Mouse (Mus musculus) forebrain, embryonic 11.5 days (tissue): Measurements from ENCODE around the gene Fam102a. TPM values are rescaled to one million over a fixed set of nuclear protein-coding genes. Genes with fewer than 3 reads are reported as not detected.

ENCODE experiments used
- ATAC-seq: fragments of 200-750 bp; cut with Nextera tagmentation; replicated peaks from 2 replicates; pipeline ENCODE4 v1.8.0; 2017; ENCODE audit warnings: moderate TSS enrichment; ENCODE audit not compliant: low FRiP score
- DNase-seq: peaks from one replicate; pipeline ENCODE4 v3.0.0-alpha.2; 2017; ENCODE audit warnings: low spot score
- H3K27ac ChIP-seq: fragments of 300-500 bp; sonication (generic); 2 replicates; pipeline ENCODE4 v1.5.1; 2014; ENCODE audit warnings: low read depth, low read length
- H3K27me3 ChIP-seq: fragments of 300-500 bp; sonication (generic); 2 replicates; pipeline ENCODE4 v1.6.1; 2014; ENCODE audit warnings: mild to moderate bottlenecking, low read length, mixed read lengths; ENCODE audit not compliant: control insufficient read depth, insufficient read depth
- H3K36me3 ChIP-seq: fragments of 300-500 bp; sonication (generic); 2 replicates; pipeline ENCODE4 v1.6.1; 2014; ENCODE audit warnings: mild to moderate bottlenecking, low read length, moderate library complexity, mixed read lengths; ENCODE audit not compliant: control insufficient read depth, insufficient read depth
- H3K4me1 ChIP-seq: fragments of 300-500 bp; sonication (generic); replicated peaks from 2 replicates; pipeline ENCODE4 v1.6.1; 2014; ENCODE audit warnings: low read length, mixed read lengths; ENCODE audit not compliant: control insufficient read depth, insufficient read depth
- H3K4me2 ChIP-seq: fragments of 300-500 bp; sonication (generic); 2 replicates; pipeline ENCODE4 v1.6.1; 2014; ENCODE audit warnings: low read depth, mild to moderate bottlenecking, low read length, moderate library complexity, mixed read lengths; ENCODE audit not compliant: severe bottlenecking
- H3K4me3 ChIP-seq: fragments of 300-500 bp; sonication (generic); 2 replicates; pipeline ENCODE4 v1.5.1; 2014; ENCODE audit warnings: low read depth, low read length
- H3K9ac ChIP-seq: fragments of 300-500 bp; sonication (generic); 2 replicates; pipeline ENCODE4 v1.6.1; 2014; ENCODE audit warnings: low read length
- H3K9me3 ChIP-seq: fragments of 300-500 bp; sonication (generic); 2 replicates; pipeline ENCODE4 v1.6.1; 2016; ENCODE audit warnings: low read length, mixed read lengths; ENCODE audit not compliant: control insufficient read depth
- WGBS: fragments of 180-500 bp; shearing (Covaris S2); extraction: QIAGEN DNeasy Blood & Tissue Kit; methylation state at CpG from one replicate; pipeline ENCODE4 v1.1.7; 2014; 5-methylcytosine and 5-hydroxymethylcytosine counted together
- polyA plus RNA-seq: library from polyadenylated mRNA; unstranded; fragments of >200 nt; fragmentation: Nextera tagmentation; extraction: Ambion mirVana; gene quantifications from 2 replicates; pipeline ENCODE4 v1.2.1, GENCODE M21; 2014

Gene Fam102a
- polyA plus RNA-seq, 1 experiment from 2014 or later, result 10.6 TPM

DNA sequence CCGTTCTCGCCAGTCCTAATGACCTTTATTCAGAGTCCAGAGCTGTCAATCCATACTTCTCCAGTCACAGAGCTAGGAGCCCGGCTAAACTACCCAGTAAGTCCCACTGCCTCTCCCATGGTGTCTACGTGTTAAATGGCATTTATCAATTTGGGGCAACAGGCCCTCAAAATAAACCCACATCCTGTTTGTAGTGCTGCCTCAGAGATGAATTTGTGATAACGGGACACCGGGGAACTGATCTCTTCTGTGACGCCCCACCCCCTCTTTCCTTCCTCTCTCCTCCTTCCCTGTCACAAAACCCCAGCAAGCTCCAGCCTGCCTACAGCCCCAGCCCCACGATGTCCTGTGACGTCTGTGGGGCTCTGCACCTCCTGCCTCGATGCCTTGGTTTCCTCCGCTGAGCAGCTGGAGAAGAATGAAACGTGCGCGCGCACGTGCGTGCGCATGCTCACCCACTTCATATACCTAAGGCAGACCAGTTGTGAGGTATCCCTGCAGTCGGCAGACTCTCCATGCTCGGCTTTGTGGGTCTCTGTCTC, 39.9 kb upstream of the Fam102a start:
- Histone ChIP-seq H3K9me3 (no peaks in the 10 kb centered on the region), H3K27ac (no peak overlapping the region), H3K9ac (no peak overlapping the region), H3K4me1 (no peaks in the 10 kb centered on the region), H3K4me3 (no peak overlapping the region), H3K4me2 (no peak overlapping the region), H3K36me3 (no peaks in the 10 kb centered on the region), H3K27me3 (no peaks in the 10 kb centered on the region)
- DNase-seq (no peak), ATAC-seq (no peak)
- WGBS, result 85% methylated on average over 20 of the region's 20 CpGs

DNA sequence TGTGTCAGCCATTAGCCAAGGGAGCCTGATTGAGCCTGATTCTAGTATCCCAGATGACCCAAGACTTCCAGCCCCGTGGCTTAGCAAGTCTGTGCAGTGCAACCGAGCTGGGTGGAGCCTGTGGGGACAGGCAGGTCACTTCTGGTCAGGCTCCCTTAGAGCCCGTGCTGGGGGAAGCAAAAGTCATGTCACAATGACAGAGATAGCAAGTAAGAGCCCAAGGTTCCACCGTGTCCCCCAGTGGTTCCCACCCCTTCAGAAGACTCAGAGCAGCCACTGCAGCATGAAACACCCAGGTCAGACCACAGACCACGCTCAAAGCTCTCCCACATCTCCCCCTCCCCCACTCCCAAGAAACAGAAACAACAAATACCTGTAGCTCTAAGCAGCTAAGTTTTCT, 38.9 kb upstream of the Fam102a start:
- no peak overlapping the region for H3K27ac ChIP-seq
- 74% methylated on average over 5 of the region's 5 CpGs for WGBS
- no peaks in the 10 kb centered on the region for H3K36me3 ChIP-seq
- H3K9me3 ChIP-seq, result no peaks in the 10 kb centered on the region
- no peaks in the 10 kb centered on the region for H3K4me1 ChIP-seq
- H3K27me3 ChIP-seq, result no peaks in the 10 kb centered on the region
- DNase-seq, result no peak
- ATAC-seq, result no peak
- no peak overlapping the region for H3K9ac ChIP-seq
- no peak overlapping the region for H3K4me2 ChIP-seq
- H3K4me3 ChIP-seq, result no peak overlapping the region

DNA sequence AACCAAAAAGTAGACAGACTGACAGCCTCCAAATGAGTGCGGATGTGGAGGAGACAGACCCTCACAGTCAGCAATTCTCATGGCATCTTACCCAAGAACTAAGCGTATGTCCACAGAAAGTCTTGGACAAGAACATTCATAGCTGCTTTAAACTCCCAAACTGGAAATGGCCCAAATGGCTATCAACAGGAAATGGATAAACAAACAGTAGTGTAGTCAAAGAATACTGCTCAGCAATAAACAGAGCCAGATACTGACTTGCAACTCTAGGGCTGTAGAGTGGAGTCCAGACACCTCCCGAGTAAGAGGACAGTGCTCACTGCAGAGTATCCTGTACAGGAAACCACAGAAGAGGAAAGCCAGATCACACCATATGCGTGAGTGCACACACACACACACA, 35.8 kb upstream of the Fam102a start:
- H3K36me3 ChIP-seq, result no peaks in the 10 kb centered on the region
- no peak for DNase-seq
- H3K27me3 ChIP-seq, result no peaks in the 10 kb centered on the region
- H3K9me3 ChIP-seq, result no peaks in the 10 kb centered on the region
- H3K4me3 ChIP-seq, result no peak overlapping the region
- ATAC-seq, result no peak
- H3K9ac ChIP-seq, result no peak overlapping the region
- 94% methylated on average over 4 of the region's 4 CpGs for WGBS
- H3K27ac ChIP-seq, result no peak overlapping the region
- no peaks in the 10 kb centered on the region for H3K4me1 ChIP-seq
- no peak overlapping the region for H3K4me2 ChIP-seq

DNA sequence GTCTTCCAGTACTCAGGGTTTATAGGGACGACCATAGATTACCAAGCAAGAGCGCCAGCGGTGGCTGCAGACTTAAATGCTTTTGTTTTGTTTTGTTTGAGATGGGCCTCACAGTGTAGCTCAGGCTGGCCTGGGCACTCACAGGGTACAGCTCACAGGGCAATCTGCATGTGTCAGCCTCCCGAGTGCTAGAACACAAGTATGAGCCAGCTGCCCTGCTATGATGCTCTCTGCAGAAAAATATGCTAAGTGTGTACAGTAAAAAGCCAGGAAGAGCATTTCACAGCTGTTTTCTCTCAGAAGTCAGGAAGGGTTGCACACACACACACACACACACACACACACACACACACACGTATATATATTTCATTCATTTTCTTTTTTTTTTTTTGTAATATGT, 34.7 kb upstream of the Fam102a start:
- no peak for ATAC-seq
- WGBS, result 86% methylated on average over 5 of the region's 5 CpGs

DNA sequence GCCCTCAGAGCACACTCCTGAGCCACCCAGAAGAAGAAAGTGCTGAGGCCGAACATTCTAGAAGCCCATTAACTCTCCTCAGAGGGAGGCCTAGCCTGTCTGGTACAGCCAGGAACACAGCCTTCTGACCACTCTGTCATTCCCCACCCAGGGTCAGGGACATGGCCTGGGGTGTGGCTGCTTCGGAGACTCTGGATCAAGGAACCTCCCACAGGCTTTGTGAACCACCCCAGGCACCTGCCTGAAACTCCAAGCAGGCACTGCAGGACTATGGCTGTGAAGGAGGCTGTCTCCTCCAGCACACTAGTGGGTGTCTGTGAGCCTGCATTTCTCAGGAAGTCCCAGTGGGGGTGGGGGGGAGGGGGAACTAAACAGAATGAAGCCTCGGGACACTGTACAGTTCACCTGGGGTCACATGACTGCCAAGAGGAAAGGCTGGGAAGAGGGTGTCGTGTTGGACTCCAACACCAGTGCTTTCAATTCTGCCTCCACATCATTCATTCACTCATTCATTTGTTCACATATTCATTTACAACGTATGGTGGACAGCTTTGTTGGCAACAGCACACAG, 33.3 kb upstream of the Fam102a start:
- 82% methylated on average over 5 of the region's 5 CpGs for WGBS
- Histone ChIP-seq H3K4me3 (no peak overlapping the region), H3K4me1 (no peaks in the 10 kb centered on the region), H3K27ac (no peak overlapping the region), H3K36me3 (no peaks in the 10 kb centered on the region), H3K9me3 (no peaks in the 10 kb centered on the region; the same call in 1 of the 2 replicates), H3K9ac (no peak overlapping the region), H3K27me3 (no peaks in the 10 kb centered on the region), H3K4me2 (no peak overlapping the region)
- ATAC-seq (no peak), DNase-seq (no peak)

More for the DNA sequence above, 34.7 kb upstream of the Fam102a start:
- Histone ChIP-seq H3K4me3 (no peak overlapping the region), H3K36me3 (no peaks in the 10 kb centered on the region), H3K4me1 (no peaks in the 10 kb centered on the region), H3K27me3 (no peaks in the 10 kb centered on the region), H3K4me2 (no peak overlapping the region), H3K27ac (no peak overlapping the region), H3K9ac (no peak overlapping the region), H3K9me3 (no peaks in the 10 kb centered on the region; the same call in 1 of the 2 replicates)
- DNase-seq, result no peak

DNA sequence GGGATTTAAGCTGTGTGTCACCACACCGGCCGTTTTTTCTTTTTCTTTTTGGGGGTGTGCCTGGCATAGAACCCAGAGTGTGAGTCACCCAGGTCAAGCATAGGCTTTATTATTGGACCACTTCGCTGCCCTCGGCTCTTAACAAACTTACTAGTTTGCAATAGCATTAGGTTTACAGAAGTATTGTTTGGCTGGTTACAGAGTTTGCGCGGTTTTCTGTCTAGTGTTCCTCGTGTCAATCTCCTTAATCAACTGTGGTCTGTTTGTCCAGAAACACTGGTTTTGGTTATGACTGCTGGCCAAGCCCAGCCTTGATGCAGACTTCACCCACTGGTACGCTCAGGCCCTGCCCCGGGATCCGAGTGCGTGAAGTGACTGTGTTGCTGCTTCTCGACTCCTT, 32.3 kb upstream of the Fam102a start:
- no peaks in the 10 kb centered on the region; the same call in 1 of the 2 replicates for H3K9me3 ChIP-seq
- no peak overlapping the region for H3K9ac ChIP-seq
- DNase-seq (no peak), ATAC-seq (no peak)
- H3K4me2 ChIP-seq, result no peak overlapping the region
- H3K4me3 ChIP-seq, result no peak overlapping the region
- H3K4me1 ChIP-seq, result no peaks in the 10 kb centered on the region
- H3K36me3 ChIP-seq, result no peaks in the 10 kb centered on the region
- no peaks in the 10 kb centered on the region for H3K27me3 ChIP-seq
- no peak overlapping the region for H3K27ac ChIP-seq
- WGBS, result 90% methylated on average over 12 of the region's 12 CpGs

DNA sequence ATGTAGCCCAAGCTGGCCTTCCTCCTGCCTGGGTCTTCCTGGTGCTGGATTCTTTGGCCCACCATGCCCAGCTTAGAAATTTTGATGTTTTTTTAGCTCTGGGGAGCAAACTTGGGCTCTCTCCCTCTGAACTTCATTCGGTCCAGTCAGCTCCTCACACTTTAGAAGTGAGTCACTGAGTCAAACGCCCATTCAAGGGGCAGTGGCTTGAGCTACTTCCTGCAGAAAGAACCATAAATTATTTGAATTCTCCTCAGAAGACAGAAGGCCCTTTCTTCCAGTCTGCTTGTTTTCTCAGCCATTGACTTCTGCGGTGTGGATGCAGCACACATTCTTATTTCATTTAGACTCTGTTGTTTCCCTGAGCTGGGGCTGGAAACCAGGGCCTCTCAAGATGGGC, 31.5 kb upstream of the Fam102a start:
- no peaks in the 10 kb centered on the region; the same call in 1 of the 2 replicates for H3K9me3 ChIP-seq
- H3K36me3 ChIP-seq, result no peaks in the 10 kb centered on the region
- H3K4me2 ChIP-seq, result no peak overlapping the region
- ATAC-seq (no peak), DNase-seq (no peak)
- H3K9ac ChIP-seq, result no peak overlapping the region
- no peak overlapping the region for H3K27ac ChIP-seq
- H3K4me1 ChIP-seq, result no peaks in the 10 kb centered on the region
- H3K4me3 ChIP-seq, result no peak overlapping the region
- WGBS, result 67% methylated on average over 3 of the region's 3 CpGs
- H3K27me3 ChIP-seq, result no peaks in the 10 kb centered on the region

DNA sequence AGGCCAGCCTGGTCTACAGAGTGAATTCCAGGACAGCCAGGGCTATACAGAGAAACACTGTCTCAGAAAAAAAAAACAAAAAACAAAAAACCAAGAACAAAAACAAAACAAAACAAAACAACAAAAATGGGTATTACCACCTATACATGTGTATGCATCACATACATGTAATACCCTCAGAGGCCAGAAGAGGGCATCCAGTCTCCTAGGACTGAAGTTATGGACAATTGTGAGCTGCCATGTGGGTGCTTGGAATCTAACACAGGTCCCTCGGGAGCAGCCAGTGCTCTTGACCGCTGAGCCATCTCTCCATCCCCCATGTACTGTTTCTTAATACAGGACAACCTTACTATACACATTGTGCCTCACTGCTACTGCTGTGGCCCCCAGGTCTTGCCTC, 29.6 kb upstream of the Fam102a start:
- Histone ChIP-seq H3K4me3 (no peak overlapping the region), H3K9me3 (no peaks in the 10 kb centered on the region; the same call in 1 of the 2 replicates), H3K4me1 (no peaks in the 10 kb centered on the region), H3K4me2 (no peak overlapping the region), H3K36me3 (no peaks in the 10 kb centered on the region), H3K27ac (no peak overlapping the region), H3K9ac (no peak overlapping the region), H3K27me3 (no peaks in the 10 kb centered on the region)
- 96% methylated on average over 2 of the region's 2 CpGs for WGBS
- ATAC-seq (no peak), DNase-seq (no peak)
